Mouse (Mus musculus): ENCODE data around the gene Ttc3.
A peak's percentile ranks its signal among the peaks of the same experiment; 100 is the strongest.
"Not testable (repeated sequence)": the region's sequence is repeated elsewhere in the genome, so short reads cannot be mapped to it uniquely, and the experiment has no call there.

Gene Ttc3

DNA sequence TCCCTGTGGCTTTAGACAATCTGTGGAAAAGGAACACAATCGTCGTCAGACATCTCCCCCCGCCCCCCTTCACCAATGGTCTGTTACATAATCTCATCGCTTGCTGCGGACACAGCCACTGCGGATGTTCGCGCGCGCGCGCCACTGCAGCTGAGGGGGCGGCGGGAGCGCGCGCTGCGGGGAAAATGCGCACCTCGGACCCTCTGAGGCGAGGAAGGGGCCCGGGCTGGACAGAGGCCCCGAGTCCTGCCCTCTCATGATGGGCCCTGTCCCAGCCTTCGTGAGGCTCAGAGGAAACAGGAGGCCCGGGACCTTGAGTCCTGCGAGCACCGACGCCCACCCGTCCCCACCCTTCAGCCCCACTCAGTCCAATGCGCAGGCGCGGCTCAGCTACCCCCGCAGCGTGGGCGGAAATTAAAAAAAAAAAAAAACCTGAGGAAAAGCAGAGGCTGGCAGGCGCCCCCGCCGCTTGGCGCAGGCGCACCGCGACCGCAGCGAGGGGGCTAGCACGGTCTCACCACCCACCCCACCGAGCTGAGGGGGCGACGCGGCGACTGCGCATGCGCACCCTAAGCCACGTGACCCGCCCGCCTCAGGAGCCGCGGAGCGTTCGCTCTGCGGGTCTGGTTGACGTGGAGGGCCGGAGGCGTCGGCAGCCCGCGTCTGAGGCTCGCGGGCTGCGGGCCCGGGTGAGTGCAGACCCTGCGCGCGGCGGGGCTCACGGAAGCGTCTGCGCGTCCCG is at the start of gene Ttc3:
Ttc3 (plus strand) TSS at position 446 of the 742 bp plus-strand sequence.
- peak; percentile 98 for DNase-seq

DNA sequence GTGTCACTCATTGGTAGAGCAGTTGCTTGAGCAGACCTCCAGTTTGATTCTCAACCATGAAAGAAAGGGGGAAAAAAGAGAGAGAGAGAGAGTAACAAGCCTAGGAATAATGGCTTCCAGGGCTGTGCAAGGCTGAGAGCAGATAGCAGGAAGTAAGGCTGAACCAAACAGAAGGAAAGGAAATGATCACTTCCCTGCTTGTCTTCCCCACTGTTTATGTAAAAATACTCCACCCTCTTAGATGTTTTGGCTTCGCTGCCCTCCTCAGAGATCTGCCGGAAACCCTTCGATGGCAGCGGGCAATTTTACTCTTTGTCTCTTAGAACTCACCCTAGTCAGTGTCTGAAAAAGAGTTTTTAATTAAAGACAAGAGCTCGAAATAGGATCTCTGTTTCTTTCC is 46.7 kb upstream of the Ttc3 start:
- DNase-seq: no peak

DNA sequence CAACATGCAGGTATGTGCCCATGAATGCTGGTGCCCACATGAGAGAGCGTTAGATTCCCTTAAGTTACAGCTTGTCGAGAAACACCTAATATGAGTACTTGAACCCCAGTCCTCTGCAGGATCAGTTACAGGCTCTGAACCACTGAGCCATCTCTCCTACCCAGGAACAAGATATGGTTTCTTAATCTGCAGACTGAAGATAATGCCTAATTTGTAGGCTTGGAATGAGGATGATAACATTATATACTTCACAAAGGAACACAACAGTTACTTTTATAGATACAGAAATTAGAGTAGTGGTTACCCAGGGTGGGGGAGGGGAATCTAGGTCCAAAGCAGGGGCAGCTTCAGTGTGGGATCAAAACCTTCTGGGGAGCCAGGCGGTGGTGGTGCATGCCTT is 44.4 kb upstream of the Ttc3 start:
- no peak for DNase-seq

GRCm38 (mm10) chr16:94327781-94328711 is 42.4 kb upstream of the Ttc3 start, which contains the start of gene Ripply3:
Ripply3 (plus strand) TSS chr16:94328420.
- DNase-seq: peak; percentile 33

GRCm38 (mm10) chr16:94328881-94329867 is 41.2 kb upstream of the Ttc3 start:
- DNase-seq: no peak

DNA sequence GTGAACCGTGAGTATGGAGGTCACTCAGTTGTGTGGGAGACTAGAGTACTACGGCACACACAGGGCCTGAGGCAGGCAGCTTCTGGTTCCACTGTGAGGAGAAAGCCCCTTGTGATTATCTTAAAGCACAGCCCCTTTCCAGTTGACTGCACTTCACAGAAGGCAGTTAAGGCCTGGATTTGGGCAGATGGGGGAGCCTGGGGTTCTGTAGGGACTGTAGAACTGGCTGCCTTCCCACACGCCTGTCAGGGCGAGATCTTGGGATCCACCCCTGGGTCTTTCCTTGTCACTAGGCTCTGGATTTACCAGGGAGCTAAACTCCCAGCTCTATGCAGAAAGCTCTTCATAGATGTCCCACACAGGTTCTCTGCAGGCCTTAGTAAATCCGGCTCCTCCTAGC is 40.0 kb upstream of the Ttc3 start:
- DNase-seq: no peak

GRCm38 (mm10) chr16:94331233-94331885 is 39.1 kb upstream of the Ttc3 start:
- no peak for DNase-seq

DNA sequence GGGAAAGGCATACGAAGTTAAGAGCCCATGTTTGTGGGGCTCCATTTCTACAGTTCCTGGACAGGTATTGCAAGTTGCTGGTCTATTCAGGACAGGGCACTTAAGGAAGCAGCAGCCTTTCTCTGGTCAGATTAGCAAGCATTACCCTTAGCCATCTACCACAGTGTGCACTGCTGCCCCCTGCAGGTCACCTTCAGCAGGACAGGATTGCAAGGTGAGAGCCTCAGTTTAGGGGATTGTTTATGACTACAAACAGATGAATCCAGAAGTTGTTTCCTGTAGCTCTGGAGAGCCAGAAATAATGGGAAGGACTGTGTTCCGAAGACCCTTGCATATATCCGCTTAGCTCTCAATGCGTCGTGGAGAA is 38.5 kb upstream of the Ttc3 start:
- DNase-seq: peak; percentile 85

- no peak for DNase-seq
Observed at GRCm38 (mm10) chr16:94335656-94336055, 34.8 kb upstream of the Ttc3 start.

GRCm38 (mm10) chr16:94339164-94340160 is 31.0 kb upstream of the Ttc3 start:
- DNase-seq: not testable (repeated sequence)

GRCm38 (mm10) chr16:94345733-94346132 is 24.7 kb upstream of the Ttc3 start:
- no peak for DNase-seq

DNA sequence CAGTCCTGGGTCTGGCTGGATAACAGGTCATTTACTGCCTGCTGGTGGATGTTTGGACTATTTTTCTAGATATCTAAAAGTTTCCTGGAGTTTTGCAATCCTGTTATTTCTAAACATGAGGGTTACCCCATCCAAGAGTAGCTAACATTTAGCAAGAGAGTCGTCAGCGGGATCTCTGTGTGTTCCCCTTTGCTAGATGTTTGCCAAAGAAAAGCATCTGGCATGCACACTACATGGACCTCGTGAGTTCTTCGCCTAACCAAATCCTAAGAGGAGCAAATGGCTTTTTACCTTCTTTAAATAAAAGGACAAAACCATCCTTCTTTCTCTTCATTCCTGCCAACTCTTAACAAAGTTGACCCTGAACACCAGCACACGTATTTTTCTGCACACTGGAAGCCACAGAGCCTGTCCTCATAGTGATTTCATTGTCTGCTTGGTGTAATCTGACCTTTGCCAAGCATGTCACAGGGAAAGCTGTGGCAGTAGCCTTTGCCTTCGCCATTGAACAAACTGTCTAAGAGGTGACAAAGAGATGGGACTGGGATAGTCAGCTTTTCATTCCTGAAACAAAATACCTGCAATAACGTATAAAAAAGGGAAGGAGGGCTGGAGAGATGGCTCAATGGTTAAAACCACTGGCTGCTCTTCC is 23.2 kb upstream of the Ttc3 start:
- DNase-seq: no peak

DNA sequence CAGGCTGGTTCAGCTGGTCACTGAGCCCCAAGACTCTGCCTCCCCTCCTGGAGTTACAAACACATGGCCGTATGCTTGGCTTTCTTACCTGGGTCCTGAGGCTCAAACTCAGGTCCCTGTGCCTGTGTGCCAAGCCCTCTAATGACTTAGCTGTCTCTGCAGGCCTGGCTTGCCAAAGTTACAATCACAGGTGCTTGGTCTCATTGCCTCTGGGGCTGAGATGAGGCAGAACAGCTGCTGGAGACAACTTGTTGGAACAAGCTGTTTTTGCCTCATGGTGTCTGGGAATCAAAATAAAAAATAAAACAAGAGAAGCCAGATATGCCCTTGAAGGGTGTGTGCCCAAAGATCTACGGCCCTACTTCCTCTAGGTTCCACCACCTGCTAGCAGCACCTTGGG is 21.6 kb upstream of the Ttc3 start:
- DNase-seq: no peak

DNA sequence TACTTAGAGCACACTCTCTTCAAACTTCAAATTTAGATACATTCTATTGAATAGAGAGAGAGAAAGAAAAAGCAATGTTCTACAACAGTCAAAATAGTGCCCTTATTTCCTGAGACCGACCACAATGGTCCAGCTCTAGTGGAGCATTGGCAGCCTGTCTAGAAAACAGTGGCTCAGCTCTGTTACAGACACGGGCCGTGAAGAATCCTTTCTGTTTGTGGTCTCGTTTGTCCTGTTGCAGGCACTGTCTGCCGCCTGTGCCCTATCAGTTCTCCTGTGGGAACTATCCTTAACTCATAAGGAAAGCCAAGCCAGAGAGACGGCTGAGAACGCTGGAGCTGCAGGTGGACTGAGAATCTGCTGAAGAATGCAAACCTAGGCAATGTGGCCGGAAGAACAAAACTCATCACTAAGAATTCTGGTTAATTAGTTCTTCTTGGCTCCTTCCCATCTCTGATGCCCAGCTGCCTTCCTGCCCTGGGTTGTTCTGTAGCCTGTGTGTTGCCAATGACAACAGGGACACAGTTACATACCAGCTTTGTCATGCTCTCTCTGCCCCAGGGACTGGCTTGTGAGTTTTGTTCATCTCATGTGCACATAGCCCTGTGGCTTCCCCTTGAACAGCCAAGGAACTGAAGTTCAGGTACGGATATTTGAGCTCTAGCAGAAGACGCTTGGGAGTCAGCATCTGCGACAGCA is 20.7 kb upstream of the Ttc3 start:
- no peak for DNase-seq

GRCm38 (mm10) chr16:94350287-94350677 is 20.1 kb upstream of the Ttc3 start:
- no peak for DNase-seq

DNA sequence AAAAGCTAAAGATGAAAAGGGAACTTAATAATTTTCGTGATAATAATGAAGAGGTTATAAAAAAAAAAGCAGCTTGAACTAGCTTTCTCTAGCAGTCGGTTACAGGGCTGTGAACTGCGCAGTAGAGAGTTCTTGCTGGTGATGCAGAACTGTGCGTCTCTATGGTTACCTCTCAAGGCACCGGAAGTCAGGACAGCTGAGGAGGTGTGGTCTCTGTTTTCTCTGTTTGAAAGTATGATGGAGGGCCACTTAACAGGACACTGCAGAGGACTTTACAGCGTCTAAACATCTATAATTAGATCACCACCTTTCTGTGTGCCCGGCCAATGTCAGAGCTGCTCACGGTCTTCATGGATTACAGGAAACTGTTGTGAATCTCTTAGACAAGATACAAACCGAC is 16.0 kb upstream of the Ttc3 start:
- peak; percentile 40 for DNase-seq

GRCm38 (mm10) chr16:94356046-94356445 is 14.4 kb upstream of the Ttc3 start:
- no peak for DNase-seq

GRCm38 (mm10) chr16:94356776-94357494 is 13.5 kb upstream of the Ttc3 start:
- no peak for DNase-seq

GRCm38 (mm10) chr16:94358091-94358490 is 12.3 kb upstream of the Ttc3 start:
- no peak for DNase-seq
